Mouse (Mus musculus) testis, adult 2 months (tissue): ENCODE data around the gene Pcgf2.

Experiments used
- CTCF ChIP-seq: fragments of 200-500 bp; IDR thresholded peaks from 2 replicates; pipeline ENCODE4 v1.5.1; 2012; ENCODE audit warnings: low read depth, mild to moderate bottlenecking, inconsistent platforms, low read length, moderate library complexity; ENCODE audit not compliant: control insufficient read depth, insufficient read depth, insufficient replicate concordance
- POLR2A ChIP-seq: fragments of 200-500 bp; IDR thresholded peaks from 2 replicates; pipeline ENCODE4 v1.6.1; 2012; ENCODE audit warnings: low read depth, mild to moderate bottlenecking, inconsistent platforms, low read length, moderate library complexity; ENCODE audit not compliant: control insufficient read depth

DNA sequence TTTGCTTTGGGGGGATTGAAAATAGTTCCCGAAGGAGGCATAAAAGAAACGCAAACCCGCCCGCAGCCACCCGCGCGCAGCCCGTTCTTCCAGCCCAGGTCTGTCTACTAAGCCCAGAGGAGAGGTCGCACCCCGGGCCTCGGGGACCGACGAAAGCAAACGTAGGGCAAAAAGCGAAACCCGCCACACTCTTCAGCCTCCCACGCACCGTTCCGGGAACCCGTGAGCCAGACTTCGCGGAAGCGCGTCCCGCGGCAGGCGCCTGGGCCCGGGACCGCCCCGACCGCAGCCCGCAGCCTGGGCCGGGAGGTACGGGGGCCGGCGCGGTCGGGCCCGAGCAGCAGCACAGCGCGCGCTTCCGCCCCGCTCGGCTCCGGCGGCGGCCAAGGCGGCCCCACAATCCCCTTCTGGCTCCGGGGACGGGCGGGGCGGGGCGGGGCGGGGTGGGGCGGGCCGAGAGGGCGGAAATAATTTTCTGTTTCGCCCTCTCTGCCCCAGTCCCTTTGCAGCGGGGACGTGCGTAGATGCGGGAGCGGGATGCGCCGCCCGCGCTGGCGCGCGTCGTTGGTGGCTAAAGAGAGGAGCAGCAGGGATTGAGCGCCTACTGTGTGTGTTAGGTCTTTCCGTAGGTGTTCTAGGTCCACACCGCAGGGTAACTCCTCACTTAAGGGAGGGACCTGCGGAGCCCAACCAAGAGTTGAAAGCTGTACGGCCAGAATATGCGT lies 40.1 kb downstream of the Pcgf2 start:
- TF ChIP-seq POLR2A (no peak), CTCF (no peak)
